Mouse (Mus musculus): ENCODE data around the gene Tprn. TPM values are rescaled to one million over a fixed set of nuclear protein-coding genes. Genes with fewer than 3 reads are reported as not detected.

The Tprn gene
- polyA plus RNA-seq, 1 experiment = 17.1 TPM

DNA sequence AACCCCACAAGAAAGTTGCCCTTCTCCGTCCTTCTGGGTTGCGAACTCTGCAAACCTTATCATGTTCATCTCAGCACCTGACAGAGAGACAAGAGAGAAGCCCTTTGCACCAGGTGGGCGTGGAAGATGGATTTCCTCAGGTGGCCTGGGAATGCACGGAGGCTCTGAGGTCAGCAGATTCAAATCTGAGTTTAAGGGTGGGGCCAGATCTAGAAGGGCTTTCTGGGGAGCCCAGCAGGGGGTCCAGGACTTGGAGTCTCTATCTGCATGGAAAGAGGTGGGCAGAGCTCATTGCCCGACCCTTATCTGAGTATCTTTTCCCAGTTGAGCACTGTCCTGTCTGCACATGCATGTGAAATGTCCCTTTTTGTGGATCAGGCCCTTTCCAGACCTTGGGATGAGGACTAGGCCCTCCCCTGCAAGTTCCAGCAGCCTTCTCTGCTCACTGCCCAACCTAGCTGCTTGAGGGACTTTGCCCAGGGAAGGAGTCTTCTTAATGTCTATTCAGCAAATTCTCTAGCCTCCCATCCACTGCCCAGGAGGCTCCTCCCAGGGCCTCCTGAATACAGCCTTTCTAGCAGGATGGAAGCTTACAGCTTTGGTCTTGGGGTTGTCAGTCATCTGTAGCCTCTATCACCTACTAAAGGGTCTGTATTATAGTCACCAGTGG, 27.7 kb upstream of the Tprn start:
- TF ChIP-seq POLR2A (IDR thresholded peaks at IDR 0.05; ENCODE audit: low read depth, low read length) (no peak), CTCF (IDR thresholded peaks at IDR 0.05; ENCODE audit: extremely low read depth, insufficient read depth, insufficient read length, insufficient replicate concordance) (no peak)
- Histone ChIP-seq H3K4me1 (ENCODE audit: control insufficient read depth, insufficient read depth, insufficient read length) (no peaks in the 10 kb centered on the region), H3K36me3 (ENCODE audit: control insufficient read depth, insufficient read depth, low read length) (no peaks in the 10 kb centered on the region), H3K4me3 (ENCODE audit: extremely low read depth, insufficient read depth, insufficient read length) (no peak overlapping the region), H3K27ac (ENCODE audit: insufficient read depth, low read length) (no peak overlapping the region), H3K27me3 (ENCODE audit: control insufficient read depth, insufficient read depth, low read length) (no peaks in the 10 kb centered on the region; the same call in 1 of the 2 replicates)
- no peak for DNase-seq (ENCODE audit: low read depth in 1 of 2, low spot score in 2 of 2)
- WGBS = 75% methylated on average over 5 of the region's 5 CpGs

DNA sequence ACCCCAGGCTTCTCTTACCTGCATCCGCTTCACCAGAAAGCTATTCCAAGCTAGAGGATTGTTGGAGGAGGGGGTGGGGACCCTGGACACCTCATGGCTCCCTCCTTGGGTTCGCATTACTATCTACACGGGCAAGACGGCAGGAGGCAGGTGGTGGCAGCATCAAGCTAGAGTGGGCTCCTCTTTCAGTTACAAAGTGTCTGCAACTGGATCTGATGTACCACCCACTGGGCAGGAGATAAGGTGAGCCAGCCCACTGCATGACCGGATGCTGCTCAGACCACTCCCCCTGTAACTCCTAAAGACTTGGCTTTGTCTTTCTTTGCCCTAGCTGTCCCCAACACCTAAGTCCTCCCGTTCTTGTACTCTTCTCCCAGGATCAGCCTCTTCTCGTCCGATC, 25.8 kb upstream of the Tprn start, which contains the start of gene Rnf224:
Gene Rnf224 (minus strand): TSS at position 174 of the 400 bp plus-strand sequence.
- WGBS = 81% methylated on average over 8 of the region's 8 CpGs
- H3K4me3 ChIP-seq (ENCODE audit: extremely low read depth, insufficient read depth, insufficient read length) = no peak within 1 kb of the TSS
- H3K27ac ChIP-seq (ENCODE audit: insufficient read depth, low read length) = no peak within 1 kb of the TSS

GRCm38 (mm10) chr2:25237522-25237921, 24.9 kb upstream of the Tprn start:
- Histone ChIP-seq H3K4me3 (ENCODE audit: extremely low read depth, insufficient read depth, insufficient read length) (no peak overlapping the region), H3K27ac (ENCODE audit: insufficient read depth, low read length) (no peak overlapping the region), H3K4me1 (ENCODE audit: control insufficient read depth, insufficient read depth, insufficient read length) (peaks cover 9% of the 10 kb centered on the region), H3K27me3 (ENCODE audit: control insufficient read depth, insufficient read depth, low read length) (peaks cover 9% of the 10 kb centered on the region), H3K36me3 (ENCODE audit: control insufficient read depth, insufficient read depth, low read length) (no peaks in the 10 kb centered on the region)
- 68% methylated on average over 4 of the region's 4 CpGs for WGBS
- DNase-seq (ENCODE audit: low read depth in 1 of 2, low spot score in 2 of 2) = no peak
- TF ChIP-seq CTCF (IDR thresholded peaks at IDR 0.05; ENCODE audit: extremely low read depth, insufficient read depth, insufficient read length, insufficient replicate concordance) = no peak
- TF ChIP-seq POLR2A (IDR thresholded peaks at IDR 0.05; ENCODE audit: low read depth, low read length) = no peak

More for the DNA sequence above, 25.8 kb upstream of the Tprn start, which contains the start of gene Rnf224:
- DNase-seq (ENCODE audit: low read depth in 1 of 2, low spot score in 2 of 2) = no peak
- Histone ChIP-seq H3K36me3 (ENCODE audit: control insufficient read depth, insufficient read depth, low read length) (no peaks in the 10 kb centered on the region), H3K4me1 (ENCODE audit: control insufficient read depth, insufficient read depth, insufficient read length) (peaks cover 4% of the 10 kb centered on the region; the same call in 1 of the 2 replicates), H3K27me3 (ENCODE audit: control insufficient read depth, insufficient read depth, low read length) (peaks cover 3% of the 10 kb centered on the region; the same call in 1 of the 2 replicates)
- TF ChIP-seq CTCF (IDR thresholded peaks at IDR 0.05; ENCODE audit: extremely low read depth, insufficient read depth, insufficient read length, insufficient replicate concordance) = no peak
- TF ChIP-seq POLR2A (IDR thresholded peaks at IDR 0.05; ENCODE audit: low read depth, low read length) = no peak

DNA sequence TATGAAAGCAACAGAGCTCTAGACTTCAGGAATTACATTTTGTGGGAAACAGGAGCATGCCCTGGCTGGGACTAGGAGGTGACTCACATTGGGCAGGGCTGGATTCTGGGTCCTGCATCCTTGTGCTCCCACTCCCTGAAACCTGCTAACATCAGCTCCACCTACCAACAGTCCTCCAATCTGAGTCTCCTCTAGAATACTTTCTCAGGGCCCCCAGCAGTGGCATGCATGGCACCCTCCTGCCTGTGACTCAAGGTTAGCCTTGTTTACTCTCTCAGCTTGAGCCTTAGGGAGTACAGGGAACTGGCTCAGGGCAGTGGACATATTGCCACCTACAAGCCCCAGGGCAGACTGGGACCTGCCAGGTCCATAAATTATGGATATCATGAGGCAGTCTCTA, 24.3 kb upstream of the Tprn start:
- no peak overlapping the region for H3K27ac ChIP-seq (ENCODE audit: insufficient read depth, low read length)
- TF ChIP-seq CTCF (IDR thresholded peaks at IDR 0.05; ENCODE audit: extremely low read depth, insufficient read depth, insufficient read length, insufficient replicate concordance) = no peak
- TF ChIP-seq POLR2A (IDR thresholded peaks at IDR 0.05; ENCODE audit: low read depth, low read length) = no peak
- peaks cover 9% of the 10 kb centered on the region for H3K4me1 ChIP-seq (ENCODE audit: control insufficient read depth, insufficient read depth, insufficient read length)
- no peak for DNase-seq (ENCODE audit: low read depth in 1 of 2, low spot score in 2 of 2)
- peaks cover 11% of the 10 kb centered on the region for H3K27me3 ChIP-seq (ENCODE audit: control insufficient read depth, insufficient read depth, low read length)
- no peaks in the 10 kb centered on the region for H3K36me3 ChIP-seq (ENCODE audit: control insufficient read depth, insufficient read depth, low read length)
- no peak overlapping the region for H3K4me3 ChIP-seq (ENCODE audit: extremely low read depth, insufficient read depth, insufficient read length)

DNA sequence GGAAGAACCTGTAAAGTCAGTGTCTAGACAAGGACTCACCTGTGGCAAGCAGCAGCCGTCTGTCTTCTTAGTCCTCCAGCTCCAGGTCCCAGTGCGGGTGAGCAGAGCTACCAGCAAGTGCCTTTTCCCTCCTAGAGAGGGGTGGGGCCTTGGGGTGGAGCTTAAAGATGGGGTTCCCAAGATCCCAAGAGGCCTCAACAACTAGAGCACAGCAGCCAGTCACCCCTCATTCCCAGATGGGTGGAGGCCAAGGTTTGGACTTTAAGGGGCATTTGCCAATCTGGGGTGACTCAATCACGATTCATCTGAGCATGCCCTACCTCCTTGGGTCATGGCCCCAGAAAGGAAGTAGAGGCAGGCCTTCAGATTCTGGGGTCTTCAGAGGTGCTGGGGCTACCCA, 22.7 kb upstream of the Tprn start:
- Histone ChIP-seq H3K36me3 (ENCODE audit: control insufficient read depth, insufficient read depth, low read length) (no peaks in the 10 kb centered on the region), H3K4me3 (ENCODE audit: extremely low read depth, insufficient read depth, insufficient read length) (no peak overlapping the region), H3K27ac (ENCODE audit: insufficient read depth, low read length) (no peak overlapping the region), H3K27me3 (ENCODE audit: control insufficient read depth, insufficient read depth, low read length) (peaks cover 11% of the 10 kb centered on the region), H3K4me1 (ENCODE audit: control insufficient read depth, insufficient read depth, insufficient read length) (peaks cover 9% of the 10 kb centered on the region)
- TF ChIP-seq POLR2A (IDR thresholded peaks at IDR 0.05; ENCODE audit: low read depth, low read length) (no peak), CTCF (IDR thresholded peaks at IDR 0.05; ENCODE audit: extremely low read depth, insufficient read depth, insufficient read length, insufficient replicate concordance) (no peak)
- DNase-seq (ENCODE audit: low read depth in 1 of 2, low spot score in 2 of 2) = no peak
- 78% methylated on average over 3 of the region's 3 CpGs for WGBS

DNA sequence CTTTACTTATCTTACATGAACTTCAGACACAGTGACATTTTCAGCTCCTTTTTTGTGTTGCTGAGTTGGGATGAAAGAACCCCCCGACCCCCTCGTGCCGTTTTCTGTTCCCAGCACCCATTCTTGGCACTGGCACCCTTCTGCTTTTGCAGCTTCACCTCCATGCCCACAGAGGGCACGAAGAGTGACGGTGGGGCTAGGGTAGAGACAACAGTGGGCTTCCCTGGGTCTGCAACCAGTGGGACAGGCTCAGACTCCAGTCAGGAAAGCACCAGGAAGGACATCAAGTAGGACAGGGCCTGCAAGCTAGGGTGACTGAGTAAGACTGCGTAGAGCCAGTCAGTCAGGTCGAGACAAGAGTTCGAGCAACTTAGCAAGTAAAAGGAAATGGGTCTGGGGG, 22.1 kb upstream of the Tprn start:
- 71% methylated on average over 8 of the region's 8 CpGs for WGBS
- Histone ChIP-seq H3K27ac (ENCODE audit: insufficient read depth, low read length) (no peak overlapping the region), H3K4me3 (ENCODE audit: extremely low read depth, insufficient read depth, insufficient read length) (no peak overlapping the region), H3K4me1 (ENCODE audit: control insufficient read depth, insufficient read depth, insufficient read length) (peaks cover 9% of the 10 kb centered on the region), H3K27me3 (ENCODE audit: control insufficient read depth, insufficient read depth, low read length) (peaks cover 11% of the 10 kb centered on the region), H3K36me3 (ENCODE audit: control insufficient read depth, insufficient read depth, low read length) (no peaks in the 10 kb centered on the region)
- no peak for DNase-seq (ENCODE audit: low read depth in 1 of 2, low spot score in 2 of 2)
- TF ChIP-seq CTCF (IDR thresholded peaks at IDR 0.05; ENCODE audit: extremely low read depth, insufficient read depth, insufficient read length, insufficient replicate concordance) (no peak), POLR2A (IDR thresholded peaks at IDR 0.05; ENCODE audit: low read depth, low read length) (no peak)
